Mouse (Mus musculus): ENCODE data around the gene Mief2.

Mief2 gene

GRCm38 (mm10) chr11:60726601-60727391, 1.4 kb upstream of the Mief2 start, which contains the start of gene Flii:
Gene Flii (minus strand): TSS chr11:60727263.
- peak; percentile 86 to 88 for DNase-seq

GRCm38 (mm10) chr11:60727392-60728140, 632 bp upstream of the Mief2 start:
- DNase-seq = no peak

- no peak for DNase-seq
Observed at GRCm38 (mm10) chr11:60729217-60729641, 1.0 kb downstream of the Mief2 start.

GRCm38 (mm10) chr11:60730169-60730568, 2.0 kb downstream of the Mief2 start:
- no peak for DNase-seq

GRCm38 (mm10) chr11:60731251-60731650, 3.1 kb downstream of the Mief2 start:
- DNase-seq = no peak

GRCm38 (mm10) chr11:60734206-60734605, 6.0 kb downstream of the Mief2 start:
- DNase-seq = no peak

- no peak for DNase-seq
Observed at GRCm38 (mm10) chr11:60735191-60735590, 7.0 kb downstream of the Mief2 start.

- no peak for DNase-seq
Observed at GRCm38 (mm10) chr11:60736491-60736890, 8.3 kb downstream of the Mief2 start.

GRCm38 (mm10) chr11:60737450-60737849, 9.3 kb downstream of the Mief2 start:
- no peak for DNase-seq

- no peak for DNase-seq
Observed at GRCm38 (mm10) chr11:60740321-60740720, 12.1 kb downstream of the Mief2 start.

GRCm38 (mm10) chr11:60755570-60755969, 27.4 kb downstream of the Mief2 start:
- no peak for DNase-seq

- no peak for DNase-seq
Observed at GRCm38 (mm10) chr11:60761681-60762080, 33.5 kb downstream of the Mief2 start.

- no peak for DNase-seq
Observed at GRCm38 (mm10) chr11:60766969-60767368, 38.8 kb downstream of the Mief2 start.

- no peak for DNase-seq
Observed at GRCm38 (mm10) chr11:60769322-60769721, 41.1 kb downstream of the Mief2 start.

GRCm38 (mm10) chr11:60770776-60771175, 42.6 kb downstream of the Mief2 start:
- DNase-seq = no peak

- no peak for DNase-seq
Observed at GRCm38 (mm10) chr11:60772161-60772560, 44.0 kb downstream of the Mief2 start.

- DNase-seq = no peak
Observed at GRCm38 (mm10) chr11:60774158-60774689, 46.0 kb downstream of the Mief2 start.

GRCm38 (mm10) chr11:60774841-60775240, 46.6 kb downstream of the Mief2 start:
- no peak for DNase-seq

GRCm38 (mm10) chr11:60775578-60775977, 47.4 kb downstream of the Mief2 start:
- no peak for DNase-seq

- DNase-seq = no peak
Observed at GRCm38 (mm10) chr11:60776107-60776828, 48.1 kb downstream of the Mief2 start.

- peak; percentile 88 to 89 for DNase-seq
Observed at GRCm38 (mm10) chr11:60776829-60777740, 48.9 kb downstream of the Mief2 start, which contains the start of the genes Top3a and Smcr8. Gene Top3a (minus strand): TSS chr11:60777365. Gene Smcr8 (plus strand): TSS chr11:60777524.
